Mouse (Mus musculus) CD8-positive naive resting alpha-beta T cell, adult 57 days (primary cell): ENCODE results near the gene H2-Oa. TPM values are rescaled to one million over a fixed set of nuclear protein-coding genes. Genes with fewer than 3 reads are reported as not detected.

Experiments used
- total RNA-seq: library from RNA; stranded (reverse); gene quantifications from one replicate; pipeline ENCODE4 v1.2.4, GENCODE M21; 2023

H2-Oa gene
- total RNA-seq = 24.7 TPM

GRCm38 (mm10) chr17:34092197-34092875, at the start of gene H2-Oa:
Gene H2-Oa, plus strand, starts transcription at chr17:34092340.

DNA sequence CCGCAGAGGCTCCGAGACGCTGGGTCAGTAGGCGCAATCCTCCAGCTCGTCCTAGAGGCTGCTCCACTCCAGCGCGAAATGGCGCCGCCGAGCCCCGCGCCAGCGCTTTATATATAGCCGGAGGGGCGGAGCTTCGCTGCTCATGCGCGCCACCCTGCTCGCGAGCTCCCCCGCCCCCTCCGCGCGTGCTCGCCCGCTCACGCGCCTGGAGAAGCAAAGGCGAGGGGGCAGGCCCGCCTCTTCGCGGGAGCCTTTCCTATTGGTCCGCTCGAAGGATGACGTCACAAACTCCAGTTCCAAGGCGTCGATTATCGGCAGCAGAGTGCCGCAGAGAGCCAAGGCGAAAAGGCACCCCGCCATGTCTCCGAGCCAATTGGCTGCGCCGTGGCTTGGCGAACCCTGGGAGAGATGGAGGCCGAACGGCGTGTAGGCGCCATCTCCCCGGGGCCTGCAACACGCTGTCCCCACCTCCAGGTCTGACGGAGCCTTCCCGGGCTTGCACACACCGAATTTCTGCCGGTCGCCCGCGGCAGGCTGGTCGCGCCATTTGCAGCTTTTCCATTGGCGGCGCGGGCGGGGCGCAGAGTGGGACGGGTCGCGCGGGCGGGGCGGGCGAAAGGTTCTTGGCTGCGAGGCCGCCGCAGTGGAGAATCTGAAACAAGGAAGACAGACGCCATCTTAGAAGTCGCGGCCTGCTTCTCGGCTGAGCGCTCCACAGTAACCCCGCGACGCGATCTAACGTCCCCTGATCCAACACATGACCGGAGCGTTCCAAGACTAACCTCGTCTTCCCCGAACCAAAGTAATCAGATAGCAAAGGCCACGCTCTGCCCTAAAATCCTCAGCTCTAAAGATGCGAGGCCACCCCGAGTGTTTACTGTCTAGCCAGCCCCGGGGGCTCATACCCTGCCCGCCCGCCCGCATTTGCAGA, 27.4 kb downstream of the H2-Oa start, which contains the start of gene H2-DMa:
TSS of gene H2-DMa (plus strand) at position 293 of the 931 bp plus-strand sequence.

GRCm38 (mm10) chr17:34122188-34122984, 30.2 kb downstream of the H2-Oa start, which contains the start of gene Brd2:
Gene Brd2, minus strand, starts transcription at chr17:34122634.

GRCm38 (mm10) chr17:34143033-34143432, 50.9 kb downstream of the H2-Oa start, which contains the start of gene H2-DMb2:
Gene H2-DMb2, plus strand, starts transcription at chr17:34143307.

Other genes with a start within 250 kb of the H2-Oa start
- 9.8 TPM for gene Cd320, start 249.2 kb upstream of the H2-Oa start, total RNA-seq
- not detected for gene Gm7029, start 218.5 kb upstream of the H2-Oa start, total RNA-seq
- gene Kifc1, start 201.7 kb upstream of the H2-Oa start, total RNA-seq = 5.4 TPM
- 1.1 TPM for gene Platr17, start 187.2 kb upstream of the H2-Oa start, total RNA-seq
- 60.9 TPM for gene Daxx, start 182.9 kb upstream of the H2-Oa start, total RNA-seq
- gene Tapbp, start 176.4 kb upstream of the H2-Oa start, total RNA-seq = 363 TPM
- 29.5 TPM for gene Zbtb22, start 176.4 kb upstream of the H2-Oa start, total RNA-seq
- gene Rgl2, start 162.8 kb upstream of the H2-Oa start, total RNA-seq = 159 TPM
- gene Pfdn6, start 152.0 kb upstream of the H2-Oa start, total RNA-seq = 61.3 TPM
- gene Wdr46, start 151.7 kb upstream of the H2-Oa start, total RNA-seq = 67.7 TPM
- gene B3galt4, start 140.9 kb upstream of the H2-Oa start, total RNA-seq = 16.0 TPM
- 58.6 TPM for gene Vps52, start 136.5 kb upstream of the H2-Oa start, total RNA-seq
- gene Rps18, start 136.3 kb upstream of the H2-Oa start, total RNA-seq = 2,292 TPM
- 4,625 TPM for gene H2-K1, start 92.0 kb upstream of the H2-Oa start, total RNA-seq
- 32.6 TPM for gene Ring1, start 67.7 kb upstream of the H2-Oa start, total RNA-seq
- 140 TPM for gene H2-Ke6, start 64.3 kb upstream of the H2-Oa start, total RNA-seq
- 91.6 TPM for gene Slc39a7, start 60.7 kb upstream of the H2-Oa start, total RNA-seq
- gene Rxrb, start 60.5 kb upstream of the H2-Oa start, total RNA-seq = 103 TPM
- gene Col11a2, start 52.9 kb upstream of the H2-Oa start, total RNA-seq = 21.9 TPM
- gene H2-DMa, start 27.2 kb downstream of the H2-Oa start, total RNA-seq = 62.7 TPM
- 368 TPM for gene Brd2, start 30.3 kb downstream of the H2-Oa start, total RNA-seq
- 84.9 TPM for gene H2-DMb2, start 51.0 kb downstream of the H2-Oa start, total RNA-seq
- gene H2-DMb1, start 60.7 kb downstream of the H2-Oa start, total RNA-seq = 48.5 TPM
- 168 TPM for gene Tap1, start 95.2 kb downstream of the H2-Oa start, total RNA-seq
- gene Psmb9, start 95.4 kb downstream of the H2-Oa start, total RNA-seq = 152 TPM
- 252 TPM for gene Psmb8, start 105.4 kb downstream of the H2-Oa start, total RNA-seq
- gene Tap2, start 111.2 kb downstream of the H2-Oa start, total RNA-seq = 150 TPM
- 104 TPM for gene H2-Ob, start 146.6 kb downstream of the H2-Oa start, total RNA-seq
- 338 TPM for gene H2-Ab1, start 165.3 kb downstream of the H2-Oa start, total RNA-seq
- 347 TPM for gene H2-Aa, start 195.5 kb downstream of the H2-Oa start, total RNA-seq
- 266 TPM for gene H2-Eb1, start 213.5 kb downstream of the H2-Oa start, total RNA-seq
- gene H2-Eb2, start 233.3 kb downstream of the H2-Oa start, total RNA-seq = 3.2 TPM